Comparison of ENCODE assay signal across 19 mouse cellular contexts in genomic region chr16:30427466-30427865, GRCm38 (mm10).
"Had no signal": no experiment of that assay in that cellular context is flagged by ENCODE, and none has a peak within 500 bp of the region (broad histone marks: within the 10 kb centered on the region; RNA-seq: fewer than 3 reads in every experiment).

No protein-coding gene starts in this region.

- H3K4me3 ChIP-seq: lung, embryonic 15.5 days; megakaryocyte, embryonic 14.5 days; midbrain, embryonic 13.5 days; midbrain, embryonic 15.5 days; neural tube, embryonic 12.5 days had no signal

- H3K27ac ChIP-seq: lung, embryonic 15.5 days; macrophage; midbrain, embryonic 13.5 days; midbrain, embryonic 15.5 days; neural tube, embryonic 12.5 days had no signal

- H3K36me3 ChIP-seq: lung, embryonic 15.5 days; midbrain, embryonic 13.5 days; midbrain, embryonic 15.5 days; neural tube, embryonic 12.5 days had no signal

- ATAC-seq: lung, postnatal 0 days; midbrain, embryonic 13.5 days; midbrain, embryonic 15.5 days had no signal

- H3K9ac ChIP-seq: lung, embryonic 15.5 days; midbrain, embryonic 13.5 days; midbrain, embryonic 15.5 days; neural tube, embryonic 12.5 days had no signal

- H3K4me2 ChIP-seq: lung, embryonic 15.5 days; midbrain, embryonic 11.5 days; midbrain, embryonic 13.5 days; midbrain, embryonic 15.5 days; neural tube, embryonic 12.5 days had no signal

- H3K27me3 ChIP-seq: lung, embryonic 15.5 days; midbrain, embryonic 13.5 days; midbrain, embryonic 15.5 days; neural tube, embryonic 12.5 days had no signal

- H3K4me1 ChIP-seq: lung, embryonic 15.5 days; midbrain, embryonic 13.5 days; midbrain, embryonic 15.5 days; neural tube, embryonic 12.5 days had no signal

- DNase-seq: lung, adult 2 months; lung, postnatal 14 days; lung, postnatal 36 days; retina, postnatal 1 day; right cerebral cortex, adult 18-20 months; right cerebral cortex, postnatal 25 days; right cerebral cortex, postnatal 4 days; spleen, adult 18-20 months; thymus, adult 18-20 months; thymus, postnatal 14 days; thymus, postnatal 36 days had no signal

- H3K9me3 ChIP-seq: lung, embryonic 15.5 days; megakaryocyte, embryonic 14.5 days; midbrain, embryonic 13.5 days; midbrain, embryonic 15.5 days; neural tube, embryonic 12.5 days had no signal
